Mouse (Mus musculus) liver, embryonic 11.5 days (tissue): ENCODE measurements around the gene Rps2. TPM values are rescaled to one million over a fixed set of nuclear protein-coding genes. Genes with fewer than 3 reads are reported as not detected.
A peak's percentile ranks its signal among the peaks of the same experiment; 100 is the strongest.

Experiments
- ATAC-seq: fragments of 200-750 bp; cut with Nextera tagmentation; replicated peaks from 2 replicates; pipeline ENCODE4 v1.8.0; 2017; ENCODE audit warnings: moderate number of reproducible peaks, mild to moderate bottlenecking, moderate TSS enrichment, moderate library complexity; ENCODE audit not compliant: low FRiP score
- DNase-seq: peaks from one replicate; pipeline ENCODE4 v3.0.0-alpha.2; 2017; ENCODE audit warnings: low spot score
- H3K27ac ChIP-seq: fragments of 300-500 bp; sonication (generic); 2 replicates; pipeline ENCODE4 v1.5.1; 2014; ENCODE audit warnings: mild to moderate bottlenecking, low read depth, low read length, control low read depth
- H3K27me3 ChIP-seq: fragments of 300-500 bp; sonication (generic); replicated peaks from 2 replicates; pipeline ENCODE4 v1.6.1; 2014; ENCODE audit warnings: low read length, mixed read lengths; ENCODE audit not compliant: control insufficient read depth, insufficient read depth
- H3K36me3 ChIP-seq: fragments of 300-500 bp; sonication (generic); 2 replicates; pipeline ENCODE4 v1.6.1; 2014; ENCODE audit warnings: mild to moderate bottlenecking, low read length, moderate library complexity, mixed read lengths; ENCODE audit not compliant: control insufficient read depth, insufficient read depth
- H3K4me1 ChIP-seq: fragments of 300-500 bp; sonication (generic); replicated peaks from 2 replicates; pipeline ENCODE4 v1.6.1; 2014; ENCODE audit warnings: low read length, mixed read lengths; ENCODE audit not compliant: control insufficient read depth, insufficient read depth
- H3K4me2 ChIP-seq: fragments of 300-500 bp; sonication (generic); 2 replicates; pipeline ENCODE4 v1.6.1; 2014; ENCODE audit warnings: mild to moderate bottlenecking, control low read depth, moderate library complexity
- H3K4me3 ChIP-seq: fragments of 300-500 bp; sonication (generic); 2 replicates; pipeline ENCODE4 v1.5.1; 2014; ENCODE audit warnings: low read depth, low read length, control low read depth
- H3K9ac ChIP-seq: fragments of 300-500 bp; sonication (generic); 2 replicates; pipeline ENCODE4 v1.6.1; 2014; ENCODE audit warnings: low read depth, low read length, control low read depth
- H3K9me3 ChIP-seq: fragments of 300-500 bp; sonication (generic); 2 replicates; pipeline ENCODE4 v1.6.1; 2016; ENCODE audit warnings: low read length, inconsistent platforms, mixed read lengths; ENCODE audit not compliant: control insufficient read depth
- WGBS: fragments of 180-500 bp; shearing (Covaris S2); extraction: QIAGEN DNeasy Blood & Tissue Kit; methylation state at CpG from one replicate; pipeline ENCODE4 v1.1.7; 2014; 5-methylcytosine and 5-hydroxymethylcytosine counted together
- polyA plus RNA-seq: library from polyadenylated mRNA; unstranded; fragments of >200 nt; fragmentation: Nextera tagmentation; extraction: Ambion mirVana; gene quantifications from 2 replicates; pipeline ENCODE4 v1.2.1, GENCODE M21; 2014

Rps2 gene
- polyA plus RNA-seq, 1 experiment from 2014 or later = 2,225 TPM

DNA sequence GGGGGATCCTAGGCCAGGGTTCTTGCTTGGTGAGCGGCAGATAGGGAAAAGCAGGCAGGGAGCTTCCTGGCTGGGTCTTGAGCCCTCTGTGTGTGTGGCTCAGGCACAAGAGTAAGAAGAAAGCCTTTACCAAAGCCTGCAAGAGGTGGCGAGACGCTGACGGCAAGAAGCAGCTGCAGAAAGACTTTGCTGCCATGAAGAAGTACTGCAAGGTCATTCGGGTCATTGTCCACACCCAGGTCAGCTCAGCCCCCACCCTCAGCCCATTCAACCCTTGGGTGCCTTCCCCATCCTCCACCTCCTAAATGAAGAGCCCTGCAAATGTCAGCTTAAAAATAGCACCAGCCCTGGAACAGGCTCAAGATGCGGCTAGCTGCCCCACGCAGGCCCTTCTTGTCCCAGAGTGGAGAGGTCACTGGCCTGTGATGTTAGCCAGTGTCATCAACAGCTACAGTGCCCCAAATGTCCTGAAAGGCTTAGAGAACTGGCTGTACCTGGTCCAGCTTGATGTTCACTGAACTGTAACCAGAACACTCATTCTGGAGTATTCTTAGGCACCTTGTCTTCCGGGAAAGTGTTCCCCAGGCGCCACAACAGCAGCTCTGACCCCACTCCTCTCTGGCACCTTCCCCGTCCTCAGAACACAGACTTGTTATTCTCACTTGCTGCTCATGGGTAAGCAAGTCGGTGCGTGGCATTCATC lies 14.5 kb downstream of the Rps2 start:
- Histone ChIP-seq H3K4me1 (peaks cover 9% of the 10 kb centered on the region; the same call in 1 of the 2 replicates), H3K9ac (no peak overlapping the region), H3K9me3 (no peaks in the 10 kb centered on the region), H3K27ac (no peak overlapping the region), H3K4me2 (no peak overlapping the region), H3K36me3 (no peaks in the 10 kb centered on the region), H3K27me3 (no peaks in the 10 kb centered on the region), H3K4me3 (no peak overlapping the region)
- 81% methylated on average over 12 of the region's 12 CpGs for WGBS
- DNase-seq (no peak), ATAC-seq (no peak)

DNA sequence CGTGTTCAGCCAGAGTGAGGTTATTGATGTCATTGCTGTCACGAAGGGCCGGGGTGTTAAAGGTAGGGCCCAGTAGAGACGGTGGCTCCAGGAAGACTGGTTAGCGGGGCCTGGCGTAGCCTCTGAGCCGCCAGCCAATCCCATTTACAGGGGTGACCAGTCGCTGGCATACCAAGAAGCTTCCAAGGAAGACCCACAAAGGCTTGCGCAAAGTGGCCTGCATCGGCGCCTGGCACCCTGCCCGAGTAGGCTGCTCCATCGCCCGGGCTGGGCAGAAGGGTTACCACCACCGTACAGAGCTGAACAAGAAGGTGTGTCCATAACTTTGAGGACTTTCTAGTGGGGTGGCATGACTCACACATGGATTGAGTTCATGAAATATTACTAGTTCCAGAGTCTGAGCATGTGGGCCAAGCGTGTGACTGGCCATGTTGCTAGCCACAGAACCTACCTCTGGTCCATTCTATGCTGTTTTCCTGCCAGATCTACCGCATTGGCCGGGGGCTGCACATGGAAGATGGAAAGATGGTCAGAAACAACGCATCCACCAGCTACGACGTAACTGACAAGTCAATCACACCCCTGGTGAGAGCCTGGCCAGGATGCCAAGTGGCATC lies 15.6 kb downstream of the Rps2 start:
- no peak for ATAC-seq

DNA sequence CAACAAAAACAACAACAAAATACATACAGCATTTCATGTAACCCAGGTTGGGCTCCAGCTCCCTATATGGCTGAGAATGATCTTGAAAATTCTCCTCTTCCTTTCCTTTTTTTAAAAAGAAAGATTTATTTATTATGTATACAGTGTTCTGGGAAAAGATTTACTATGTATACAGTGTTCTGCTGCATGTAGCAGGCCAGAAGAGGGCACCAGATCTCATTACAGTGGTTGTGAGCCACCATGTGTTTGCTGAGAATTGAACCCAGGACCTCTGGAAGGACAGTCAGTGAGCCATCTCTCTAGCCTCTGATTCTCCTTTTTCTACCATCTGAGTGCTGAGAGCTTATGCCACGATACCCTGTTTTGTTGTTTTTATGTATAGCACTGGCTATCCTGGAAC lies 16.6 kb downstream of the Rps2 start:
- Histone ChIP-seq H3K4me1 (peaks cover 12% of the 10 kb centered on the region), H3K4me3 (no peak overlapping the region), H3K9ac (no peak overlapping the region), H3K27me3 (no peaks in the 10 kb centered on the region), H3K27ac (no peak overlapping the region), H3K4me2 (no peak overlapping the region), H3K9me3 (no peaks in the 10 kb centered on the region), H3K36me3 (no peaks in the 10 kb centered on the region)
- no peak for ATAC-seq
- WGBS = 81% methylated on average over 1 of the region's 1 CpGs
- no peak for DNase-seq

More for the DNA sequence above, 15.6 kb downstream of the Rps2 start:
- no peaks in the 10 kb centered on the region for H3K9me3 ChIP-seq
- no peak overlapping the region for H3K4me3 ChIP-seq
- 87% methylated on average over 21 of the region's 21 CpGs for WGBS
- H3K4me2 ChIP-seq = no peak overlapping the region
- H3K27ac ChIP-seq = no peak overlapping the region
- H3K9ac ChIP-seq = no peak overlapping the region
- peaks cover 12% of the 10 kb centered on the region for H3K4me1 ChIP-seq
- H3K36me3 ChIP-seq = no peaks in the 10 kb centered on the region
- no peaks in the 10 kb centered on the region for H3K27me3 ChIP-seq
- DNase-seq = no peak

DNA sequence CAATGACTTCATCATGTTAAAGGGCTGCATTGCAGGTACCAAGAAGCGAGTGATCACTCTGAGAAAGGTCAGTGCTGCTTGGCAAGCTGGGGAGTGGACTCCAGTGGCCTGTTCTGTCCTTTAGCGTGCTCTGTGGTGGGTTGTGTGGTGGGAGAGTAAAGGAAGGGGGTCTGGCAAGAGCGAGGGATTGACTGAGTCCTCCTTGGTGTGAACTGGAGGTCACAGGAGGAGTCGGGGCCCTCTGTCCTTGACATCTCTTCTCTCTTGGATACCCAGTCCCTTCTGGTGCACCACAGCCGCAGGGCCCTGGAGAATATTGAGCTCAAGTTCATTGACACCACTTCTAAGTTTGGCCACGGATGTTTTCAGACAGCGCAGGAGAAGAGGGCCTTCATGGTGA lies 17.5 kb downstream of the Rps2 start:
- no peak for DNase-seq
- Histone ChIP-seq H3K9ac (peak overlapping the region; percentile 66), H3K27me3 (no peaks in the 10 kb centered on the region), H3K9me3 (no peaks in the 10 kb centered on the region), H3K4me3 (0 out of 2 replicates have a peak overlapping the region, but pooled peaks have one; percentile 71), H3K27ac (peak overlapping the region; percentile 49), H3K4me2 (peak overlapping the region; percentile 90), H3K36me3 (no peaks in the 10 kb centered on the region), H3K4me1 (peaks cover 12% of the 10 kb centered on the region)
- ATAC-seq = no peak
- WGBS = 82% methylated on average over 7 of the region's 7 CpGs

DNA sequence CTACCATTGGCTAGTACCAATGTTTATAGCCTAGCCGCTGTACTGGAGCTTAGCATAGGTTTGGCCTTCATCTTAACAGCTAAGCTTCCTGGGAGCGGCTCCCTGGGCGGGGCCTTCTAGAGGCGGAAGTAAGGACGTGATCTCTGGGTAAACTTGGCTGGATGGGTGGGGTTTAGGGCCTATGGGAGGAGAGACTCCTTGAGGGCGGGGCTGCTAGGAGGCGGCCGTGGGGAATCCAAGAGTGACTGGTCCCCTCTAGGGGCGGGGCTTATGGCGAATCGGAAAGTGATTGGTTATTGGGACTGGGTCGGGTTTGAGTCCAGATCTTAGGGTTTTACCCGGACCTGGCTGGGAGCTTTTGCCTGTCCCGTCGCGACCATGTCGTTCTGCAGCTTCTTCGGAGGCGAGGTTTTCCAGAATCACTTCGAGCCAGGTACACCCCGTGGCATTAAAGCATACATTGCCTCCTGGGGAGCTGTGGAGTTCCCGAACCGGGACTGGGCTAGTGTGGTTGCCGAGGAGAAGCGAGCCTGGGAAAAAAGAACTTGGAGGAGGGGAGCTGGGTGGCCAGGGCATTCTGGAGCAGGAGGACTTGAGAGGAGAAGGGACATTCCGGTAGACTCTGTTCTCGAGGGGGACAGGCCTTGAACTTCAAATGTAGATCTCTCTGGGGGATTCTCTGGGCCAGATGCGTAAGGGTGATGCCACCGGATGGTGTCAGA lies 18.6 kb downstream of the Rps2 start, which contains the start of gene Msrb1:
Gene Msrb1, plus strand, starts transcription at position 313 of the 722 bp plus-strand sequence.
- Histone ChIP-seq H3K27ac (peak within 1 kb of the TSS; percentile 49), H3K9ac (peak within 1 kb of the TSS; percentile 77), H3K36me3 (no peaks in the 10 kb centered on the region), H3K9me3 (no peaks in the 10 kb centered on the region), H3K4me1 (peaks cover 12% of the 10 kb centered on the region), H3K4me2 (peak within 1 kb of the TSS; percentile 90), H3K4me3 (peak within 1 kb of the TSS; percentile 71), H3K27me3 (no peaks in the 10 kb centered on the region)
- DNase-seq (peak; percentile 94), ATAC-seq (peak; percentile 96)
- under 1% methylated on average over 29 of the region's 29 CpGs for WGBS

DNA sequence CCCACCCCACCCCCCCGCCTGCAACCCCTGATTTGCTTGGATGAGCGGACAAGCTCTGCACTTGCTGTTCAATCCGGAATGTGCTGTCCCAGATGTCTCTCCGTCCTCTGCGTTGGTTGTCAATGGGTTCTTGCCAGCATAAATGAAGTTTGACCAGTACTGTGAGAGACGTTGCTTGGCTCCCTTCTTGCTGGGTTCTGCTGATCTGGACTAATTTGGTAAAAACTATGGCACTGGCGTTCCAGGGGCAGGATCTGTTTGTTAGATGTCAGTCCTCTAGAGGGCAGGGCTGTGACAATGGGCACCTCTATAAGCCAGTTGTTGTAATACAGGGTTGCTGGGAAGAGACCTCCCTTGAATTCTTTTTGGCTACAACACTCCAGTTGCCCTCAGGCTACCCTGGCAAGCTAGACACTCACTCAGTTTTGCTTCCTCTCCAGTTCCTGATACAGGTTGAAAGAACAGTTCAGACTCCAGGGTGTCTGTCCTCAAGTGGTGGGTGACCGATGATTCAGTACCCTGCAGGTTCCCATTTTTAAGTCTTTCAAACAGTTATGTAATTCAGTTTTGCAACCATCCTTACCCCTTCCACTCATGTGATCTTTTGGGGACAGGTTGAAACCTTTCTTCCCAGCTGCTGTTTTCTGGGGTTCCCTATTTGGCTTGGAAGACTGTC lies 19.4 kb downstream of the Rps2 start:
- no peak for DNase-seq
- Histone ChIP-seq H3K27ac (peak overlapping the region; percentile 46; the same call in 1 of the 2 replicates), H3K36me3 (no peaks in the 10 kb centered on the region), H3K4me3 (peak overlapping the region; percentile 71), H3K4me1 (peaks cover 12% of the 10 kb centered on the region), H3K27me3 (no peaks in the 10 kb centered on the region), H3K9me3 (no peaks in the 10 kb centered on the region), H3K4me2 (peak overlapping the region; percentile 90), H3K9ac (peak overlapping the region; percentile 77)
- no peak for ATAC-seq
- 23% methylated on average over 8 of the region's 8 CpGs for WGBS

DNA sequence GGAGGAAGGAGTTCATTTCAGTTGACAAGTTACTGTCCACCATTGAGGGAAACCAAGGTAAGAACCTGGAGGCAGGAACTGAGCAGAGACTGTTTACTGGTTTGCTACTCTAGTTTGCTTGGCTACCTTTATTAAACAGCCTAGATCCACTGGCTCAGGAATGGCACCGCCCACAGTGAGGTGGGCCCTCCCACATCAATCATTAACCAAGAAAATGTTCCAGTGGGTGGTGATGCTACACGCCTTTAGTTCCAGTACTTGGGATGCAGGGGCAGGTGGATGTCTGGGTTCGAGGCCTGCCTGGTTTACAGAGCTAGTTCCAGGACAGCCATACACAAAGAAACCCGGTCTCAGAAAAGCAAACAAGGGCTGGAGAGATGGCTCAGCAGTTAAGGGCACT lies 20.3 kb downstream of the Rps2 start:
- no peak for ATAC-seq
- no peak overlapping the region for H3K4me3 ChIP-seq

DNA sequence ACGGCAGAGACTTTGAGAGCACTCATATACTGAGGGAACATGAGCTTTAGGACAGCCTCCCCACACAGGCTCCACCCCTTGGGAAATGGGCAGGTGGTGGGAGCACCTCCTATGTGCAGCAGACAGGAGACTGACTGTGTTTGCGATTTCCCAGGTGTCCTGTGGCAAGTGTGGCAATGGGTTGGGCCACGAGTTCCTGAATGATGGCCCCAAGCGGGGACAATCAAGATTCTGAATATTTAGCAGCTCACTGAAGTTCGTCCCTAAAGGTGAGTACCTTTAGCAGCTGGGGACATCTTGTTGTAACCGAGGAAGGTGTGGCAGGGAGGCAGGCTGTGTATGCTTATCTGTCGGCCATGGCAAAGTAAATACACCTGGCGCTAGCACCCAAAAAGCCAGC lies 22.0 kb downstream of the Rps2 start:
- DNase-seq (no peak), ATAC-seq (no peak)
- no peaks in the 10 kb centered on the region for H3K36me3 ChIP-seq
- H3K4me2 ChIP-seq = no peak overlapping the region
- no peaks in the 10 kb centered on the region for H3K9me3 ChIP-seq
- no peak overlapping the region for H3K4me3 ChIP-seq
- no peaks in the 10 kb centered on the region for H3K27me3 ChIP-seq
- H3K9ac ChIP-seq = 0 out of 2 replicates have a peak overlapping the region, but pooled peaks have one; percentile 11
- WGBS = 84% methylated on average over 8 of the region's 8 CpGs
- peaks cover 12% of the 10 kb centered on the region for H3K4me1 ChIP-seq
- no peak overlapping the region for H3K27ac ChIP-seq

More for the DNA sequence above, 20.3 kb downstream of the Rps2 start:
- H3K27me3 ChIP-seq = no peaks in the 10 kb centered on the region
- peaks cover 12% of the 10 kb centered on the region for H3K4me1 ChIP-seq
- H3K9ac ChIP-seq = no peak overlapping the region
- WGBS = 78% methylated on average over 4 of the region's 4 CpGs
- no peak overlapping the region; the same call in 1 of the 2 replicates for H3K4me2 ChIP-seq
- H3K36me3 ChIP-seq = no peaks in the 10 kb centered on the region
- H3K9me3 ChIP-seq = no peaks in the 10 kb centered on the region
- DNase-seq = no peak
- no peak overlapping the region for H3K27ac ChIP-seq
